Mouse (Mus musculus): ENCODE measurements at regions not wholly inside any gene's neighbourhood (a gene's known extent, or its start where the extent isn't known, plus 50 kb on each side); places are given as distances from the start of the nearest gene placed in this dataset.

- 10% methylated on average over 6 of the region's 6 CpGs for WGBS
- Histone ChIP-seq H3K27ac (peak overlapping the region; percentile 73), H3K36me3 (replicated peaks; ENCODE audit: control insufficient read depth, insufficient read depth) (no peaks in the 10 kb centered on the region), H3K9me3 (ENCODE audit: control insufficient read depth, low read length) (no peaks in the 10 kb centered on the region), H3K9ac (peak overlapping the region; percentile 35; the same call in 1 of the 2 replicates), H3K4me3 (replicated peaks; ENCODE audit: low read length) (no peak overlapping the region), H3K4me2 (replicated peaks) (no peak overlapping the region), H3K27me3 (ENCODE audit: control insufficient read depth, insufficient read depth, low read length) (no peaks in the 10 kb centered on the region), H3K4me1 (replicated peaks; ENCODE audit: control insufficient read depth, insufficient read depth, low read length) (peaks cover 34% of the 10 kb centered on the region)
- DNase-seq (ENCODE audit: low spot score) (no peak), ATAC-seq (ENCODE audit: low FRiP score) (0 out of 2 replicates have a peak, but pooled peaks have one; percentile 35)
Measured at GRCm38 (mm10) chr14:54185265-54185830, 68.6 kb downstream of the Dad1 start.

- 61% methylated on average over 3 of the region's 3 CpGs for WGBS
- no peaks in the 10 kb centered on the region for H3K36me3 ChIP-seq (replicated peaks; ENCODE audit: control insufficient read depth, insufficient read depth)
- peaks cover 35% of the 10 kb centered on the region for H3K4me1 ChIP-seq (replicated peaks; ENCODE audit: control insufficient read depth, insufficient read depth, low read length)
- DNase-seq (ENCODE audit: low spot score) (no peak), ATAC-seq (ENCODE audit: low FRiP score) (no peak)
- H3K9me3 ChIP-seq (ENCODE audit: control insufficient read depth, low read length) = no peaks in the 10 kb centered on the region
- no peak overlapping the region for H3K9ac ChIP-seq
- no peaks in the 10 kb centered on the region for H3K27me3 ChIP-seq (ENCODE audit: control insufficient read depth, insufficient read depth, low read length)
- H3K4me2 ChIP-seq (replicated peaks) = no peak overlapping the region
- H3K27ac ChIP-seq = 0 out of 2 replicates have a peak overlapping the region, but pooled peaks have one; percentile 52
- H3K4me3 ChIP-seq (replicated peaks; ENCODE audit: low read length) = no peak overlapping the region
Measured at GRCm38 (mm10) chr14:54183873-54184272, 70.0 kb downstream of the Dad1 start.

- no peak overlapping the region for H3K4me2 ChIP-seq (replicated peaks)
- DNase-seq (ENCODE audit: low spot score) (no peak), ATAC-seq (ENCODE audit: low FRiP score) (peak; percentile 29; the same call in 1 of the 2 replicates)
- H3K27me3 ChIP-seq (ENCODE audit: control insufficient read depth, insufficient read depth, low read length) = no peaks in the 10 kb centered on the region
- no peaks in the 10 kb centered on the region for H3K9me3 ChIP-seq (ENCODE audit: control insufficient read depth, low read length)
- no peak overlapping the region for H3K9ac ChIP-seq
- no peaks in the 10 kb centered on the region for H3K36me3 ChIP-seq (replicated peaks; ENCODE audit: control insufficient read depth, insufficient read depth)
- no peak overlapping the region for H3K4me3 ChIP-seq (replicated peaks; ENCODE audit: low read length)
- 49% methylated on average over 10 of the region's 10 CpGs for WGBS
- H3K27ac ChIP-seq = peak overlapping the region; percentile 52
- peaks cover 35% of the 10 kb centered on the region for H3K4me1 ChIP-seq (replicated peaks; ENCODE audit: control insufficient read depth, insufficient read depth, low read length)
Measured at GRCm38 (mm10) chr14:54182838-54183237, 71.1 kb downstream of the Dad1 start.

GRCm38 (mm10) chr14:54181306-54181705, 72.6 kb downstream of the Dad1 start:
- H3K36me3 ChIP-seq (replicated peaks; ENCODE audit: control insufficient read depth, insufficient read depth) = no peaks in the 10 kb centered on the region
- H3K4me3 ChIP-seq (replicated peaks; ENCODE audit: low read length) = no peak overlapping the region
- H3K4me2 ChIP-seq (replicated peaks) = no peak overlapping the region
- no peak for DNase-seq (ENCODE audit: low spot score)
- no peak for ATAC-seq (ENCODE audit: low FRiP score)
- no peaks in the 10 kb centered on the region for H3K9me3 ChIP-seq (ENCODE audit: control insufficient read depth, low read length)
- H3K27ac ChIP-seq = no peak overlapping the region
- H3K9ac ChIP-seq = no peak overlapping the region
- WGBS = 92% methylated on average over 3 of the region's 3 CpGs
- peaks cover 37% of the 10 kb centered on the region for H3K4me1 ChIP-seq (replicated peaks; ENCODE audit: control insufficient read depth, insufficient read depth, low read length)
- no peaks in the 10 kb centered on the region for H3K27me3 ChIP-seq (ENCODE audit: control insufficient read depth, insufficient read depth, low read length)

GRCm38 (mm10) chr14:54180754-54181153, 73.2 kb downstream of the Dad1 start:
- DNase-seq (ENCODE audit: low spot score) (no peak), ATAC-seq (ENCODE audit: low FRiP score) (no peak)
- Histone ChIP-seq H3K4me3 (replicated peaks; ENCODE audit: low read length) (no peak overlapping the region), H3K27ac (no peak overlapping the region), H3K9ac (no peak overlapping the region), H3K4me1 (replicated peaks; ENCODE audit: control insufficient read depth, insufficient read depth, low read length) (peaks cover 32% of the 10 kb centered on the region), H3K9me3 (ENCODE audit: control insufficient read depth, low read length) (no peaks in the 10 kb centered on the region), H3K4me2 (replicated peaks) (no peak overlapping the region), H3K27me3 (ENCODE audit: control insufficient read depth, insufficient read depth, low read length) (no peaks in the 10 kb centered on the region), H3K36me3 (replicated peaks; ENCODE audit: control insufficient read depth, insufficient read depth) (no peaks in the 10 kb centered on the region)
- WGBS = 91% methylated on average over 3 of the region's 3 CpGs

- no peaks in the 10 kb centered on the region for H3K36me3 ChIP-seq (replicated peaks; ENCODE audit: control insufficient read depth, insufficient read depth)
- no peaks in the 10 kb centered on the region for H3K9me3 ChIP-seq (ENCODE audit: control insufficient read depth, low read length)
- WGBS = 63% methylated on average over 3 of the region's 3 CpGs
- H3K4me3 ChIP-seq (replicated peaks; ENCODE audit: low read length) = no peak overlapping the region
- ATAC-seq (ENCODE audit: low FRiP score) (no peak), DNase-seq (ENCODE audit: low spot score) (no peak)
- H3K27me3 ChIP-seq (ENCODE audit: control insufficient read depth, insufficient read depth, low read length) = no peaks in the 10 kb centered on the region
- no peak overlapping the region for H3K4me2 ChIP-seq (replicated peaks)
- peaks cover 27% of the 10 kb centered on the region for H3K4me1 ChIP-seq (replicated peaks; ENCODE audit: control insufficient read depth, insufficient read depth, low read length)
- H3K9ac ChIP-seq = no peak overlapping the region
- H3K27ac ChIP-seq = peak overlapping the region; percentile 39
Measured at GRCm38 (mm10) chr14:54180271-54180670, 73.6 kb downstream of the Dad1 start.

- Histone ChIP-seq H3K4me3 (replicated peaks; ENCODE audit: low read length) (no peak overlapping the region), H3K4me1 (replicated peaks; ENCODE audit: control insufficient read depth, insufficient read depth, low read length) (peaks cover 16% of the 10 kb centered on the region; the same call in 1 of the 2 replicates), H3K27me3 (ENCODE audit: control insufficient read depth, insufficient read depth, low read length) (no peaks in the 10 kb centered on the region), H3K36me3 (replicated peaks; ENCODE audit: control insufficient read depth, insufficient read depth) (no peaks in the 10 kb centered on the region), H3K4me2 (replicated peaks) (no peak overlapping the region), H3K9ac (no peak overlapping the region), H3K9me3 (ENCODE audit: control insufficient read depth, low read length) (no peaks in the 10 kb centered on the region), H3K27ac (no peak overlapping the region)
- 91% methylated on average over 3 of the region's 3 CpGs for WGBS
- DNase-seq (ENCODE audit: low spot score) = no peak
- ATAC-seq (ENCODE audit: low FRiP score) = no peak
Measured at GRCm38 (mm10) chr14:54178856-54179255, 75.0 kb downstream of the Dad1 start.

- Histone ChIP-seq H3K4me1 (replicated peaks; ENCODE audit: control insufficient read depth, insufficient read depth, low read length) (peaks cover 20% of the 10 kb centered on the region; the same call in 1 of the 2 replicates), H3K27ac (peak overlapping the region; percentile 47), H3K9me3 (ENCODE audit: control insufficient read depth, low read length) (no peaks in the 10 kb centered on the region), H3K9ac (no peak overlapping the region), H3K4me3 (replicated peaks; ENCODE audit: low read length) (no peak overlapping the region), H3K36me3 (replicated peaks; ENCODE audit: control insufficient read depth, insufficient read depth) (no peaks in the 10 kb centered on the region), H3K27me3 (ENCODE audit: control insufficient read depth, insufficient read depth, low read length) (no peaks in the 10 kb centered on the region), H3K4me2 (replicated peaks) (no peak overlapping the region)
- DNase-seq (ENCODE audit: low spot score) = no peak
- WGBS = 21% methylated on average over 14 of the region's 14 CpGs
- ATAC-seq (ENCODE audit: low FRiP score) = peak; percentile 49; the same call in 1 of the 2 replicates
Measured at GRCm38 (mm10) chr14:54176469-54176868, 77.4 kb downstream of the Dad1 start.

- no peak overlapping the region for H3K27ac ChIP-seq
- H3K27me3 ChIP-seq (ENCODE audit: control insufficient read depth, insufficient read depth, low read length) = no peaks in the 10 kb centered on the region
- H3K4me1 ChIP-seq (replicated peaks; ENCODE audit: control insufficient read depth, insufficient read depth, low read length) = peaks cover 15% of the 10 kb centered on the region; the same call in 1 of the 2 replicates
- no peak overlapping the region for H3K4me2 ChIP-seq (replicated peaks)
- DNase-seq (ENCODE audit: low spot score) (no peak), ATAC-seq (ENCODE audit: low FRiP score) (no peak)
- no peaks in the 10 kb centered on the region for H3K9me3 ChIP-seq (ENCODE audit: control insufficient read depth, low read length)
- no peak overlapping the region for H3K4me3 ChIP-seq (replicated peaks; ENCODE audit: low read length)
- WGBS = 82% methylated on average over 5 of the region's 5 CpGs
- H3K36me3 ChIP-seq (replicated peaks; ENCODE audit: control insufficient read depth, insufficient read depth) = no peaks in the 10 kb centered on the region
- H3K9ac ChIP-seq = no peak overlapping the region
Measured at GRCm38 (mm10) chr14:54175476-54175875, 78.4 kb downstream of the Dad1 start.

- H3K4me3 ChIP-seq (replicated peaks; ENCODE audit: low read length) = no peak overlapping the region
- H3K27ac ChIP-seq = no peak overlapping the region
- no peaks in the 10 kb centered on the region for H3K9me3 ChIP-seq (ENCODE audit: control insufficient read depth, low read length)
- peaks cover 9% of the 10 kb centered on the region; the same call in 1 of the 2 replicates for H3K4me1 ChIP-seq (replicated peaks; ENCODE audit: control insufficient read depth, insufficient read depth, low read length)
- H3K27me3 ChIP-seq (ENCODE audit: control insufficient read depth, insufficient read depth, low read length) = no peaks in the 10 kb centered on the region
- H3K4me2 ChIP-seq (replicated peaks) = no peak overlapping the region
- 92% methylated on average over 5 of the region's 5 CpGs for WGBS
- H3K36me3 ChIP-seq (replicated peaks; ENCODE audit: control insufficient read depth, insufficient read depth) = no peaks in the 10 kb centered on the region
- no peak for DNase-seq (ENCODE audit: low spot score)
- no peak for ATAC-seq (ENCODE audit: low FRiP score)
- H3K9ac ChIP-seq = no peak overlapping the region
Measured at GRCm38 (mm10) chr14:54173316-54173715, 80.6 kb downstream of the Dad1 start.
